In the genomic region with DNA sequence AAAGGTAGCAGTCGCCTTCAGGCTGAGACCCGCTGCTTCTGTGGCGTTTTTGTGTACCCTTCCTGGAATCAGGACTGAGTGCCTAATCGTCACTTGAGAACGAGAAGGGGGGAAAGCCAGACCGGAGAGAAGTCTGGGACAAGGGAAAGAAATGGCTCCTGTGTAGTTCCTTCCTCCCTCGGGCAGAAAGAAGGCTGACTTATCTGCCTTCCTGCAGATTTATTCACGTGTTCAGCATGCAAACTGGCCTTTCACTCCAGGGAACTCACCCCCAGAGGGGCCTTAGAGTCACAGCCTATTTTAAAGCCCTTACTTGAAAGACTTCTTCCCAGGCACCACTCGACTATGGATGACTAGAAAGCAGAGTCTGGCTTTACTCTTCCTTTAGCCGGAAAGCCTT, we compare ENCODE assay signal across 8 mouse cellular contexts. TPM values are rescaled to one million over a fixed set of nuclear protein-coding genes. Genes with fewer than 3 reads are reported as not detected.
DNase-seq lines count a peak whose midpoint lies in the region; ATAC-seq and TF ChIP-seq lines count a peak whose summit lies in the region.

No protein-coding gene starts in this region.

- H3K27ac ChIP-seq in kidney, postnatal 0 days = peak overlapping the region; percentile 78
- peak overlapping the region; percentile 76 for H3K27ac ChIP-seq in embryonic facial prominence, embryonic 10.5 days (replicated peaks)
- H3K27ac ChIP-seq in limb, embryonic 10.5 days = peak overlapping the region; percentile 94
- peak overlapping the region; percentile 54; the same call in 1 of the 2 replicates for H3K27ac ChIP-seq in neural tube, embryonic 13.5 days (replicated peaks)

- H3K4me1 ChIP-seq in kidney, postnatal 0 days (replicated peaks; ENCODE audit: insufficient read depth, low read length) = peaks cover 18% of the 10 kb centered on the region; the same call in 1 of the 2 replicates
- peaks cover 52% of the 10 kb centered on the region for H3K4me1 ChIP-seq in embryonic facial prominence, embryonic 10.5 days
- H3K4me1 ChIP-seq in limb, embryonic 10.5 days = peaks cover 50% of the 10 kb centered on the region
- H3K4me1 ChIP-seq in neural tube, embryonic 13.5 days (replicated peaks) = peaks cover 42% of the 10 kb centered on the region

- H3K36me3 ChIP-seq in kidney, postnatal 0 days (ENCODE audit: insufficient read depth, low read length) = no peaks in the 10 kb centered on the region
- no peaks in the 10 kb centered on the region for H3K36me3 ChIP-seq in embryonic facial prominence, embryonic 10.5 days (replicated peaks)
- no peaks in the 10 kb centered on the region for H3K36me3 ChIP-seq in limb, embryonic 10.5 days
- no peaks in the 10 kb centered on the region for H3K36me3 ChIP-seq in neural tube, embryonic 13.5 days

- ATAC-seq in kidney, postnatal 0 days (replicated peaks; ENCODE audit: low FRiP score, low read depth) = no peak
- no peak for ATAC-seq in neural tube, embryonic 13.5 days (ENCODE audit: low read depth)
- ATAC-seq in erythroid progenitor cell, adult 5-6 weeks (replicated peaks; ENCODE audit: low FRiP score, poor library complexity, severe bottlenecking) = no peak; the same call in 1 of the 2 replicates

- no peaks in the 10 kb centered on the region for H3K27me3 ChIP-seq in kidney, postnatal 0 days (ENCODE audit: insufficient read depth, low read length)
- H3K27me3 ChIP-seq in embryonic facial prominence, embryonic 10.5 days (replicated peaks; ENCODE audit: low read depth, poor library complexity, severe bottlenecking) = 0 out of 2 replicates have a peak, but pooled peaks cover 10% of the 10 kb centered on the region
- no peaks in the 10 kb centered on the region for H3K27me3 ChIP-seq in limb, embryonic 10.5 days (ENCODE audit: low read depth, poor library complexity, severe bottlenecking)
- H3K27me3 ChIP-seq in neural tube, embryonic 13.5 days = peaks cover 15% of the 10 kb centered on the region

- peak overlapping the region; percentile 80 for H3K4me2 ChIP-seq in kidney, postnatal 0 days (ENCODE audit: low read length)
- peak overlapping the region; percentile 93; the same call in 1 of the 2 replicates for H3K4me2 ChIP-seq in neural tube, embryonic 13.5 days

- DNase-seq in kidney, postnatal 0 days (ENCODE audit: low spot score) = peak; percentile 44
- DNase-seq in kidney, adult 9 months = no peak
- no peak for DNase-seq in embryonic facial prominence, embryonic 10.5 days (ENCODE audit: low spot score)
- peak; percentile 46 for DNase-seq in limb, embryonic 10.5 days (ENCODE audit: low spot score)
- DNase-seq in adrenal gland, adult (ENCODE audit: inconsistent age in 2 of 2, low spot score in 1 of 2) = no peak
- DNase-seq in gastrocnemius, postnatal 36 days = no peak

- no peak for TF ChIP-seq CTCF in kidney, postnatal 0 days (IDR thresholded peaks at IDR 0.05; ENCODE audit: low read depth)

- intact Hi-C loops in gastrocnemius, postnatal 36 days (cut with DNase I) = loop anchor here (5.0 kb wide), 2 partner anchors 40 to 65 kb away; no protein-coding TSS in a partner anchor

- H3K9me3 ChIP-seq in kidney, postnatal 0 days (replicated peaks; ENCODE audit: low read length) = no peaks in the 10 kb centered on the region
- H3K9me3 ChIP-seq in embryonic facial prominence, embryonic 10.5 days = no peaks in the 10 kb centered on the region
- no peaks in the 10 kb centered on the region for H3K9me3 ChIP-seq in limb, embryonic 10.5 days (replicated peaks)
- no peaks in the 10 kb centered on the region for H3K9me3 ChIP-seq in neural tube, embryonic 13.5 days

- WGBS in kidney, postnatal 0 days = 35% methylated on average over 10 of the region's 10 CpGs
- WGBS in embryonic facial prominence, embryonic 10.5 days = 13% methylated on average over 10 of the region's 10 CpGs
- 20% methylated on average over 10 of the region's 10 CpGs for WGBS in limb, embryonic 10.5 days
- 8% methylated on average over 10 of the region's 10 CpGs for WGBS in neural tube, embryonic 13.5 days

- H3K9ac ChIP-seq in kidney, postnatal 0 days (ENCODE audit: low read depth, low read length) = no peak overlapping the region
- H3K9ac ChIP-seq in neural tube, embryonic 13.5 days = no peak overlapping the region; the same call in 1 of the 2 replicates

- no peak overlapping the region for H3K4me3 ChIP-seq in kidney, postnatal 0 days (replicated peaks; ENCODE audit: low read depth, low read length)
- H3K4me3 ChIP-seq in embryonic facial prominence, embryonic 10.5 days = no peak overlapping the region
- peak overlapping the region; percentile 72; the same call in 1 of the 2 replicates for H3K4me3 ChIP-seq in limb, embryonic 10.5 days
- H3K4me3 ChIP-seq in neural tube, embryonic 13.5 days = no peak overlapping the region

RNA-seq across cellular contexts. Expression of a gene that starts 1.3 kb away (rescaled TPM):
- 11.9 and 12.5 TPM in 2 replicates for polyA plus RNA-seq in kidney, postnatal 0 days (2015; fragmentation: Nextera tagmentation; extraction: Ambion mirVana)
- polyA plus RNA-seq in embryonic facial prominence, embryonic 10.5 days (2016; fragmentation: Nextera tagmentation; extraction: Ambion mirVana) = 15.8 and 19.4 TPM in 2 replicates
- polyA plus RNA-seq in limb, embryonic 10.5 days (2016; fragmentation: Nextera tagmentation; extraction: Ambion mirVana) = 18.0 and 21.1 TPM in 2 replicates
- polyA plus RNA-seq in neural tube, embryonic 13.5 days (2015; fragmentation: Nextera tagmentation; extraction: Ambion mirVana) = 6.2 and 8.0 TPM in 2 replicates
- total RNA-seq in gastrocnemius, postnatal 36 days (2021) = 10 to 100 TPM; 38.5 to 41.2 TPM
- 9.2 and 9.7 TPM in 2 replicates for total RNA-seq in erythroid progenitor cell, adult 5-6 weeks (2015; ENCODE audit: low replicate concordance)
- 6.9 and 8.0 TPM in 2 replicates for total RNA-seq in erythroid progenitor cell, adult 5-6 weeks (2017; ENCODE audit: low replicate concordance)

Comparison
In these comparisons a context has a peak if more than half of its experiments do, and no peak if none do; other contexts are left out.
1. DNase-seq: peak in kidney, postnatal 0 days (single experiment) and limb, embryonic 10.5 days (single experiment); none in kidney, adult 9 months (single experiment), embryonic facial prominence, embryonic 10.5 days (single experiment), adrenal gland, adult (0 of 2) and gastrocnemius, postnatal 36 days (0 of 2).
2. Peak in every context shown above with its lines, with median percentiles within 50 percentile points of each other: H3K27ac ChIP-seq.